Mouse (Mus musculus) MEL (cell line): ENCODE data around the gene Glyatl3. TPM values are rescaled to one million over a fixed set of nuclear protein-coding genes. Genes with fewer than 3 reads are reported as not detected.

Experiments used
- DNase-seq: peaks from one replicate; pipeline ENCODE4 v3.0.0; 2011; ENCODE audit warnings: low read depth, low spot score
- H3K27ac ChIP-seq: 2 replicates; pipeline ENCODE4 v1.5.1; 2012; ENCODE audit warnings: low read depth, mild to moderate bottlenecking, control low read depth, low read length, moderate library complexity; ENCODE audit not compliant: control insufficient read depth
- H3K27me3 ChIP-seq, 2 experiments: fragments of 150-350 bp in 1 of 2; sonication (generic) in 1 of 2; 2 replicates each; pipeline ENCODE4 v1.6.1; 2012; ENCODE audit warnings: low read length in 2 of 2, mild to moderate bottlenecking in 2 of 2, improper control_type of control experiment in 1 of 2, moderate library complexity in 1 of 2; ENCODE audit not compliant: insufficient read depth in 2 of 2, control insufficient read depth in 1 of 2
- H3K36me3 ChIP-seq, 2 experiments: 2 replicates each; pipeline ENCODE4 v1.6.1; 2012 to 2014; ENCODE audit warnings: low read length in 2 of 2, improper control_type of control experiment in 1 of 2, inconsistent platforms in 1 of 2, mild to moderate bottlenecking in 1 of 2; ENCODE audit not compliant: insufficient read depth in 2 of 2, control insufficient read depth in 1 of 2
- H3K4me1 ChIP-seq, 2 experiments: fragments of 150-350 bp in 1 of 2; sonication (generic) in 1 of 2; 2 replicates each; pipeline ENCODE4 v1.6.1; 2012; ENCODE audit warnings: low read length in 2 of 2, improper control_type of control experiment in 1 of 2, mild to moderate bottlenecking in 1 of 2; ENCODE audit not compliant: insufficient read depth in 2 of 2, control insufficient read depth in 1 of 2
- H3K4me3 ChIP-seq, 2 experiments: fragments of 150-350 bp in 1 of 2; sonication (generic) in 1 of 2; 2 replicates each; pipeline ENCODE4 v1.5.1; 2012; ENCODE audit warnings: low read depth in 2 of 2, low read length in 2 of 2, mild to moderate bottlenecking in 2 of 2, moderate library complexity in 2 of 2, control low read depth in 1 of 2, improper control_type of control experiment in 1 of 2; ENCODE audit not compliant: control insufficient read depth in 1 of 2, insufficient read depth in 1 of 2
- H3K79me2 ChIP-seq: 2 replicates; pipeline ENCODE4 v1.6.1; 2012; ENCODE audit warnings: mild to moderate bottlenecking, low read length, moderate library complexity; ENCODE audit not compliant: control insufficient read depth, poor library complexity, insufficient read depth
- H3K9ac ChIP-seq: 2 replicates; pipeline ENCODE4 v1.6.1; 2012; ENCODE audit warnings: low read depth, mild to moderate bottlenecking, control low read depth, low read length, moderate library complexity; ENCODE audit not compliant: control insufficient read depth, poor library complexity, severe bottlenecking
- H3K9me3 ChIP-seq: fragments of 150-350 bp; sonication (generic); replicated peaks from 2 replicates; pipeline ENCODE4 v1.6.1; 2012; ENCODE audit warnings: mild to moderate bottlenecking, low read length, improper control_type of control experiment, moderate library complexity; ENCODE audit not compliant: insufficient read depth
- BHLHE40 ChIP-seq: IDR thresholded peaks from 2 replicates; pipeline ENCODE4 v1.6.1; 2012; ENCODE audit warnings: low read depth, mild to moderate bottlenecking, inconsistent platforms, low read length, improper control_type of control experiment, borderline replicate concordance
- CHD2 ChIP-seq: IDR thresholded peaks from 2 replicates; pipeline ENCODE4 v1.6.1; 2011; ENCODE audit warnings: low read length, improper control_type of control experiment
- CTCF ChIP-seq, 3 experiments: IDR thresholded peaks in 2 of 3; conservative IDR thresholded peaks in 1 of 3; 2 replicates each; pipeline ENCODE4 v1.5.1; 2011 to 2012; ENCODE audit warnings: low read length in 3 of 3, low read depth in 2 of 3, mild to moderate bottlenecking in 2 of 3, improper control_type of control experiment in 1 of 3, inconsistent platforms in 1 of 3, mixed read lengths in 1 of 3, moderate library complexity in 1 of 3; ENCODE audit not compliant: control insufficient read depth in 1 of 3, insufficient read depth in 1 of 3, poor library complexity in 1 of 3, severe bottlenecking in 1 of 3
- E2F4 ChIP-seq: IDR thresholded peaks from 2 replicates; pipeline ENCODE4 v1.6.1; 2011; ENCODE audit warnings: low read depth, low read length, improper control_type of control experiment, borderline replicate concordance
- ELF1 ChIP-seq: IDR thresholded peaks from 2 replicates; pipeline ENCODE4 v1.6.1; 2014; ENCODE audit warnings: low read depth, mild to moderate bottlenecking, inconsistent platforms, low read length, improper control_type of control experiment, moderate library complexity
- EP300 ChIP-seq, 2 experiments: IDR thresholded peaks; 2 replicates each; pipeline ENCODE4 v1.6.1; 2011; ENCODE audit warnings: improper control_type of control experiment in 2 of 2, low read length in 2 of 2, low read depth in 1 of 2, mild to moderate bottlenecking in 1 of 2
- ETS1 ChIP-seq: IDR thresholded peaks from 2 replicates; pipeline ENCODE4 v1.6.1; 2012; ENCODE audit warnings: low read depth, mild to moderate bottlenecking, inconsistent platforms, low read length, improper control_type of control experiment, moderate library complexity
- GABPA ChIP-seq: IDR thresholded peaks from 2 replicates; pipeline ENCODE4 v1.6.1; 2012; ENCODE audit warnings: low read depth, mild to moderate bottlenecking, inconsistent platforms, low read length, improper control_type of control experiment, moderate library complexity
- GATA1 ChIP-seq: IDR thresholded peaks from 2 replicates; pipeline ENCODE4 v1.6.1; 2011; ENCODE audit warnings: low read depth, low read length, improper control_type of control experiment
- KAT2A ChIP-seq: conservative IDR thresholded peaks from 2 replicates; pipeline ENCODE4 v1.6.1; 2012; ENCODE audit warnings: low read depth, low read length, improper control_type of control experiment, inconsistent platforms
- MAFK ChIP-seq: IDR thresholded peaks from 2 replicates; pipeline ENCODE4 v1.6.1; 2011; ENCODE audit warnings: low read depth, mild to moderate bottlenecking, low read length, improper control_type of control experiment, borderline replicate concordance
- MAX ChIP-seq: IDR thresholded peaks from 2 replicates; pipeline ENCODE4 v1.6.1; 2011; ENCODE audit warnings: low read length, improper control_type of control experiment
- MXI1 ChIP-seq: IDR thresholded peaks from 2 replicates; pipeline ENCODE4 v1.6.1; 2011; ENCODE audit warnings: mild to moderate bottlenecking, low read depth, low read length, improper control_type of control experiment
- MYB ChIP-seq: IDR thresholded peaks from 2 replicates; pipeline ENCODE4 v1.6.1; 2011; ENCODE audit warnings: mild to moderate bottlenecking, low read depth, low read length, improper control_type of control experiment
- POLR2A ChIP-seq, 2 experiments: IDR thresholded peaks; 2 replicates each; pipeline ENCODE4 v1.6.1; 2011 to 2012; ENCODE audit warnings: low read length in 2 of 2, mild to moderate bottlenecking in 2 of 2, control low read depth in 1 of 2, improper control_type of control experiment in 1 of 2, low read depth in 1 of 2, moderate library complexity in 1 of 2; ENCODE audit not compliant: control insufficient read depth in 1 of 2, insufficient read depth in 1 of 2, poor library complexity in 1 of 2
- POLR2AphosphoS2 ChIP-seq: IDR thresholded peaks from 2 replicates; pipeline ENCODE4 v1.6.1; 2011; ENCODE audit warnings: low read length, improper control_type of control experiment
- POLR2AphosphoS5 ChIP-seq: IDR thresholded peaks from 2 replicates; pipeline ENCODE4 v1.6.1; 2012; ENCODE audit warnings: low read depth, borderline replicate concordance, mild to moderate bottlenecking, inconsistent platforms, low read length, moderate library complexity, mixed read lengths
- RAD21 ChIP-seq: IDR thresholded peaks from 2 replicates; pipeline ENCODE4 v1.6.1; 2011; ENCODE audit warnings: mild to moderate bottlenecking, low read depth, low read length, improper control_type of control experiment
- SIN3A ChIP-seq: IDR thresholded peaks from 2 replicates; pipeline ENCODE4 v1.6.1; 2012; ENCODE audit warnings: low read length, improper control_type of control experiment, inconsistent platforms
- SMC3 ChIP-seq: IDR thresholded peaks from 2 replicates; pipeline ENCODE4 v1.6.1; 2011; ENCODE audit warnings: low read depth, low read length, improper control_type of control experiment
- TAL1 ChIP-seq: IDR thresholded peaks from 2 replicates; pipeline ENCODE4 v1.6.1; 2012; ENCODE audit warnings: mild to moderate bottlenecking, inconsistent platforms, low read length, moderate library complexity, mixed read lengths
- TBP ChIP-seq: IDR thresholded peaks from 2 replicates; pipeline ENCODE4 v1.8.0; 2011; ENCODE audit warnings: low read depth, low read length, improper control_type of control experiment
- TCF12 ChIP-seq: IDR thresholded peaks from 2 replicates; pipeline ENCODE4 v1.6.1; 2014; ENCODE audit warnings: low read depth, mild to moderate bottlenecking, inconsistent platforms, low read length, improper control_type of control experiment, moderate library complexity
- UBTF ChIP-seq: IDR thresholded peaks from 2 replicates; pipeline ENCODE4 v1.6.1; 2012; ENCODE audit warnings: low read depth, mild to moderate bottlenecking, inconsistent platforms, low read length, improper control_type of control experiment, moderate library complexity, borderline replicate concordance; ENCODE audit not compliant: insufficient read depth
- USF1 ChIP-seq: IDR thresholded peaks from 2 replicates; pipeline ENCODE4 v1.6.1; 2014; ENCODE audit warnings: low read depth, mild to moderate bottlenecking, inconsistent platforms, low read length, improper control_type of control experiment, moderate library complexity
- USF2 ChIP-seq, 2 experiments: IDR thresholded peaks; 2 replicates each; pipeline ENCODE4 v1.6.1; 2011 to 2012; ENCODE audit warnings: improper control_type of control experiment in 2 of 2, low read length in 2 of 2, borderline replicate concordance in 1 of 2, inconsistent platforms in 1 of 2, low read depth in 1 of 2, mild to moderate bottlenecking in 1 of 2; ENCODE audit not compliant: insufficient read depth in 1 of 2
- ZC3H11A ChIP-seq: IDR thresholded peaks from 2 replicates; pipeline ENCODE4 v1.6.1; 2012; ENCODE audit warnings: low read depth, mild to moderate bottlenecking, inconsistent platforms, low read length, improper control_type of control experiment
- ZKSCAN1 ChIP-seq: IDR thresholded peaks from 2 replicates; pipeline ENCODE4 v1.6.1; 2012; ENCODE audit warnings: low read depth, mild to moderate bottlenecking, inconsistent platforms, low read length, improper control_type of control experiment, moderate library complexity
- ZMIZ1 ChIP-seq: IDR thresholded peaks from 2 replicates; pipeline ENCODE4 v1.6.1; 2012; ENCODE audit warnings: low read depth, mild to moderate bottlenecking, inconsistent platforms, low read length, improper control_type of control experiment, moderate library complexity
- ZNF384 ChIP-seq: IDR thresholded peaks from 2 replicates; pipeline ENCODE4 v1.6.1; 2012; ENCODE audit warnings: low read depth, mild to moderate bottlenecking, inconsistent platforms, low read length, improper control_type of control experiment
- polyA plus RNA-seq, 2 experiments: library from polyadenylated mRNA; stranded (reverse) in 1 of 2; unstranded in 1 of 2; fragments of >175 nt in 1 of 2; fragments of >200 nt in 1 of 2; gene quantifications; 2 replicates each; pipeline versions ENCODE4 v1.2.1 to v1.2.4; 2012; ENCODE audit warnings: low replicate concordance in 2 of 2, low read depth in 1 of 2; ENCODE audit not compliant: insufficient read length in 2 of 2, insufficient read depth in 1 of 2, missing spikeins in 1 of 2
- total RNA-seq: library from RNA; depleted of rRNA; stranded (reverse); fragments of 300-350 nt; gene quantifications from 2 replicates; pipeline ENCODE4 v1.2.3, GENCODE M21; 2012

The Glyatl3 gene
- total and polyA plus RNA-seq, 3 experiments = 0.33 TPM; not detected in 2

DNA sequence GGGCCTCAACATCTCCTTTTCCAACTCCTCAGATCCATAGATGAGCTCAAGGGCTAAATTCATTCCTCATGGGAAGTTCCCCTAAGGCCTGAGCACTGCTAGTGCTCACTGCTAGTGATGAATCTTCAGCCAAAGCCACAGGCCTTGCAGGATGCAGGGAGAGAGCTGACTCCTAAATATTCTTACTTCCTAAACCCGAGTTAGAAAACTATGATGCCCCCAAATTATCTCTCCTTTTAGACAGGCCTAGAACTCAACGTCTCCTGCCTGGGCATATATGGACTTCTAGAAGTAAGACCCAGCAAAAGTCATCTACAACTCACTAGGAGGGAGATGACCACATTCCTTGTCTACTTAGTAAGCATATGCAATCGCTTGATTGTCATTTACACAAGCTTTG lies 36.4 kb downstream of the Glyatl3 start:
- H3K27ac ChIP-seq = no peak overlapping the region
- H3K4me3 ChIP-seq = no peak overlapping the region
- TF ChIP-seq MAFK = no peak
- no peak for TF ChIP-seq MXI1
- TF ChIP-seq ZC3H11A = no peak
- TF ChIP-seq ZKSCAN1 = no peak
- TF ChIP-seq ETS1 = no peak
- TF ChIP-seq TBP = no peak
- TF ChIP-seq EP300 (IDR thresholded peaks at IDR 0.05; ENCODE audit: low read depth in 1 of 2, low read length in 2 of 2) = no peak
- TF ChIP-seq TCF12 = no peak
- no peak for TF ChIP-seq UBTF
- no peak for TF ChIP-seq TAL1
- no peak for TF ChIP-seq ZMIZ1
- TF ChIP-seq E2F4 = no peak
- no peak for TF ChIP-seq CTCF (IDR thresholded peaks at IDR 0.05 in 2 of 3, conservative IDR thresholded peaks at IDR 0.05 in 1 of 3; ENCODE audit: control insufficient read depth in 1 of 3, insufficient read depth in 1 of 3, low read depth in 2 of 3, low read length in 3 of 3, poor library complexity in 1 of 3, severe bottlenecking in 1 of 3)
- TF ChIP-seq MAX = no peak
- TF ChIP-seq GABPA = no peak
- no peak for TF ChIP-seq SMC3
- no peak for TF ChIP-seq CHD2
- no peak for TF ChIP-seq ZNF384

DNA sequence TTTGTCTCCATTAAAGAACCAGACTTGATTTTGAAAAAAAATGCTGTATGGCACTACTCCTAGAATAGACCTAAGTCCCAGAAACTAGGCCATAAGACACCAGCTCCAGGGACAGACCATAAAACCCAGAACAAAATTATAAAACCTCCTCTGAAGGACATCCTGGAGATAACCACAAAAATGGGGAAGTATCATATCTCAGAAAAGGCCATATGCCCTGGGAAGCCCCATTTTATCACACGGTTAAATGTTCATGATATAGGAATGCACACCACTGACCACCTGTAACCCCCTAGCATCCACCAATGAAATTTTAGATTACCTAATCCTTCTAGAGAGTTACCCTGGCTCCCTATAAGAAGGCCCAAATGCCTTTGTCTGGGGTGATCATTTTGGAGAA lies 38.6 kb downstream of the Glyatl3 start:
- H3K4me3 ChIP-seq = peak overlapping the region in 1 of 2 experiments; percentile 13; a peak in 1 of 4 replicates
- H3K79me2 ChIP-seq = peaks cover 5% of the 10 kb centered on the region; the same call in 1 of the 2 replicates
- TF ChIP-seq CTCF (IDR thresholded peaks at IDR 0.05 in 2 of 3, conservative IDR thresholded peaks at IDR 0.05 in 1 of 3; ENCODE audit: control insufficient read depth in 1 of 3, insufficient read depth in 1 of 3, low read depth in 2 of 3, low read length in 3 of 3, poor library complexity in 1 of 3, severe bottlenecking in 1 of 3) (no peak), KAT2A (peak; percentile 37; the same call in 1 of the 2 replicates), USF2 (IDR thresholded peaks at IDR 0.05; ENCODE audit: borderline replicate concordance in 1 of 2, insufficient read depth in 1 of 2, low read depth in 1 of 2, low read length in 2 of 2) (no peak), MAFK (peak; percentile 47; the same call in 1 of the 2 replicates), GABPA (no peak), ETS1 (peak; percentile 87), POLR2A (IDR thresholded peaks at IDR 0.05; ENCODE audit: control insufficient read depth in 1 of 2, insufficient read depth in 1 of 2, low read depth in 1 of 2, low read length in 2 of 2, poor library complexity in 1 of 2) (no peak), EP300 (IDR thresholded peaks at IDR 0.05; ENCODE audit: low read depth in 1 of 2, low read length in 2 of 2) (peak; percentile 80 to 94), SIN3A (peak; percentile 66), ZKSCAN1 (no peak), GATA1 (peak; percentile 80), MXI1 (0 out of 2 replicates have a peak, but pooled peaks have one; percentile 37), MYB (peak; percentile 25; the same call in 1 of the 2 replicates), ELF1 (no peak), BHLHE40 (peak; percentile 45; the same call in 1 of the 2 replicates), ZMIZ1 (no peak), POLR2AphosphoS5 (no peak), UBTF (no peak), RAD21 (no peak), USF1 (no peak), POLR2AphosphoS2 (no peak)

More for the DNA sequence above, 36.4 kb downstream of the Glyatl3 start:
- Histone ChIP-seq H3K27me3 (no peaks in the 10 kb centered on the region), H3K4me1 (peaks cover 22 to 25% of the 10 kb centered on the region in 2 experiments), H3K36me3 (peaks cover 0 to 43% of the 10 kb centered on the region in 2 experiments; a peak in 2 of 4 replicates), H3K9ac (no peak overlapping the region), H3K9me3 (no peaks in the 10 kb centered on the region), H3K79me2 (peaks cover 5% of the 10 kb centered on the region; the same call in 1 of the 2 replicates)
- no peak for DNase-seq

More for the DNA sequence above, 38.6 kb downstream of the Glyatl3 start:
- Histone ChIP-seq H3K9me3 (no peaks in the 10 kb centered on the region), H3K36me3 (peaks cover 0 to 45% of the 10 kb centered on the region in 2 experiments; a peak in 2 of 4 replicates), H3K27ac (peak overlapping the region; percentile 39; the same call in 1 of the 2 replicates), H3K27me3 (no peaks in the 10 kb centered on the region), H3K4me1 (peaks cover 20 to 25% of the 10 kb centered on the region in 2 experiments), H3K9ac (no peak overlapping the region)
- DNase-seq = peak; percentile 76
